Mouse (Mus musculus) MEL (cell line): Measurements from ENCODE around the gene Top1.

ENCODE experiments used
- CTCF ChIP-seq, 3 experiments: IDR thresholded peaks in 2 of 3; conservative IDR thresholded peaks in 1 of 3; 2 replicates each; pipeline ENCODE4 v1.5.1; 2011 to 2012; ENCODE audit warnings: low read length in 3 of 3, low read depth in 2 of 3, mild to moderate bottlenecking in 2 of 3, improper control_type of control experiment in 1 of 3, inconsistent platforms in 1 of 3, mixed read lengths in 1 of 3, moderate library complexity in 1 of 3; ENCODE audit not compliant: control insufficient read depth in 1 of 3, insufficient read depth in 1 of 3, poor library complexity in 1 of 3, severe bottlenecking in 1 of 3
- TCF12 ChIP-seq: IDR thresholded peaks from 2 replicates; pipeline ENCODE4 v1.6.1; 2014; ENCODE audit warnings: low read depth, mild to moderate bottlenecking, inconsistent platforms, low read length, improper control_type of control experiment, moderate library complexity

- TF ChIP-seq CTCF (IDR thresholded peaks at IDR 0.05 in 2 of 3, conservative IDR thresholded peaks at IDR 0.05 in 1 of 3; ENCODE audit: control insufficient read depth in 1 of 3, insufficient read depth in 1 of 3, low read depth in 2 of 3, low read length in 3 of 3, poor library complexity in 1 of 3, severe bottlenecking in 1 of 3) (no peak), TCF12 (no peak)
These were observed 35.7 kb upstream of the Top1 start for GRCm38 (mm10) chr2:160610012-160610411.
